Mouse (Mus musculus) midbrain, postnatal 0 days (tissue): ENCODE results near the gene Shisal2a. TPM values are rescaled to one million over a fixed set of nuclear protein-coding genes. Genes with fewer than 3 reads are reported as not detected.

Source experiments
- ATAC-seq: fragments of 200-750 bp; cut with Nextera tagmentation; 2 replicates; pipeline ENCODE4 v1.8.0; 2017; ENCODE audit warnings: moderate number of reproducible peaks, mild to moderate bottlenecking, moderate TSS enrichment, moderate library complexity; ENCODE audit not compliant: low FRiP score
- DNase-seq: peaks from one replicate; pipeline ENCODE4 v3.0.0-alpha.2; 2015; ENCODE audit warnings: low spot score
- H3K27ac ChIP-seq: fragments of 300-500 bp; sonication (generic); 2 replicates; pipeline ENCODE4 v1.5.1; 2014; ENCODE audit warnings: low read depth, mild to moderate bottlenecking, low read length, mixed read lengths
- H3K27me3 ChIP-seq: fragments of 300-500 bp; sonication (generic); 2 replicates; pipeline ENCODE4 v1.6.1; 2014; ENCODE audit warnings: low read length, control low read depth, mixed read lengths; ENCODE audit not compliant: insufficient read depth
- H3K36me3 ChIP-seq: fragments of 300-500 bp; sonication (generic); 2 replicates; pipeline ENCODE4 v1.6.1; 2014; ENCODE audit warnings: low read length, control low read depth, mixed read lengths; ENCODE audit not compliant: insufficient read depth
- H3K4me1 ChIP-seq: fragments of 300-500 bp; sonication (generic); 2 replicates; pipeline ENCODE4 v1.6.1; 2014; ENCODE audit warnings: mild to moderate bottlenecking, control low read depth, antibody characterized with exemption, low read length, mixed read lengths; ENCODE audit not compliant: insufficient read depth
- H3K4me2 ChIP-seq: fragments of 300-500 bp; sonication (generic); 2 replicates; pipeline ENCODE4 v1.6.1; 2014; ENCODE audit warnings: low read depth, mild to moderate bottlenecking, low read length, mixed read lengths; ENCODE audit not compliant: poor library complexity, severe bottlenecking
- H3K4me3 ChIP-seq: fragments of 300-500 bp; sonication (generic); 2 replicates; pipeline ENCODE4 v1.5.1; 2014; ENCODE audit warnings: low read depth, mild to moderate bottlenecking, low read length, moderate library complexity
- H3K9ac ChIP-seq: fragments of 300-500 bp; sonication (generic); replicated peaks from 2 replicates; pipeline ENCODE4 v1.6.1; 2014; ENCODE audit warnings: mild to moderate bottlenecking, low read length, moderate library complexity, mixed read lengths; ENCODE audit not compliant: poor library complexity, severe bottlenecking
- H3K9me3 ChIP-seq: fragments of 300-500 bp; sonication (generic); 2 replicates; pipeline ENCODE4 v1.6.1; 2016; ENCODE audit warnings: low read length, control low read depth
- CTCF ChIP-seq: IDR thresholded peaks from 2 replicates; pipeline ENCODE4 v1.5.1; 2016; ENCODE audit warnings: antibody characterized with exemption, mild to moderate bottlenecking
- WGBS: fragments of 180-500 bp; shearing (Covaris S2); extraction: QIAGEN DNeasy Blood & Tissue Kit; methylation state at CpG from one replicate; pipeline ENCODE4 v1.1.7; 2014; 5-methylcytosine and 5-hydroxymethylcytosine counted together
- polyA plus RNA-seq: library from polyadenylated mRNA; unstranded; fragments of >200 nt; fragmentation: Nextera tagmentation; extraction: Ambion mirVana; gene quantifications from 2 replicates; pipeline ENCODE4 v1.2.1, GENCODE M21; 2015
- total RNA-seq: library from RNA; depleted of rRNA; stranded (reverse); fragments of >200 nt; gene quantifications from 2 replicates; pipeline ENCODE4 v1.2.3, GENCODE M21; 2014

Gene Shisal2a
- total and polyA plus RNA-seq, 2 experiments from 2014 or later, result 0.49 to 15.5 TPM

DNA sequence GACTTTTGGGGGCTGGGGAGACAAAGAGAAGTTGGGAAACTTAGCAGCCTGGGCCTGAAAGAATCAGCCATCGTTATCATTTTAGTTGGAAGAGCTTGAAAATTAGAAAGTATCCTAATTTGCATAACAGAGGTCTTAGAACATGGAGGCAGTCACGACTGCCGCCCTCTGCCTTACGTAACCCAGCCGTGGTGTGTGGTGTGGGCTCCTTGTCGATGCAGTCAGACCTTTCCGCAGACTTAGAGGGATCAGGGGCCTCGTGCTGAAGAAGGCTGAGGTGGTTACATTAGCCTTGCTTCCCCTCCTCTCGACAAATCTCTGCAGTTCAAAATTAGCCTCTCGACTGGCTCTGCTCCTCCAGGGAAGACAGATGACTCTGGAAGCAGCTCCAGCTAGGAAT lies 44.3 kb downstream of the Shisal2a start:
- no peak for DNase-seq
- 67% methylated on average over 10 of the region's 10 CpGs for WGBS
- H3K9me3 ChIP-seq, result no peaks in the 10 kb centered on the region
- H3K27ac ChIP-seq, result no peak overlapping the region
- no peak for ATAC-seq
- no peaks in the 10 kb centered on the region for H3K4me1 ChIP-seq
- H3K27me3 ChIP-seq, result no peaks in the 10 kb centered on the region
- H3K4me3 ChIP-seq, result no peak overlapping the region
- peaks cover 26% of the 10 kb centered on the region for H3K36me3 ChIP-seq
- no peak overlapping the region for H3K4me2 ChIP-seq
- no peak overlapping the region for H3K9ac ChIP-seq
- no peak for TF ChIP-seq CTCF

DNA sequence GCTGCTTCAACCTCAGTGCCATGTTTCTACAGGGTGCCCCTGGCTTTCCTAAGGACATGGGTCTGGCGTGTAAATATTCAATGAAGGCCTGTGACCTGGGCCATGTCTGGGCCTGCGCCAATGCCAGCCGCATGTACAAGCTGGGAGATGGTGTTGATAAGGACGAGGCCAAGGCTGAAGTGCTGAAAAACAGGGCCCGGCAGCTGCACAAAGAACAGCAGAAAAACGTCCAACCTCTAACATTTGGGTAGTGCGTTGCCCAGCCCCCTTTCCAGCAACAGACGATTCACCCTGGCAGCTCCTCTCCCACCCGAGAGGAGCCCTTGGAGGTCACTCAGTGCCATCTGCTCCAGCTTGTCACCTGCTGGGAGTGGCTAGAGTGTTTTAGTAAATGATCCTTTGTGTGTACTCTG lies 44.8 kb downstream of the Shisal2a start:
- no peak overlapping the region for H3K9ac ChIP-seq
- ATAC-seq, result no peak
- 65% methylated on average over 9 of the region's 9 CpGs for WGBS
- H3K9me3 ChIP-seq, result no peaks in the 10 kb centered on the region
- H3K4me2 ChIP-seq, result no peak overlapping the region
- no peak overlapping the region for H3K4me3 ChIP-seq
- H3K27me3 ChIP-seq, result no peaks in the 10 kb centered on the region
- no peak overlapping the region for H3K27ac ChIP-seq
- no peak for DNase-seq
- no peak for TF ChIP-seq CTCF
- no peaks in the 10 kb centered on the region for H3K4me1 ChIP-seq
- peaks cover 26% of the 10 kb centered on the region for H3K36me3 ChIP-seq

DNA sequence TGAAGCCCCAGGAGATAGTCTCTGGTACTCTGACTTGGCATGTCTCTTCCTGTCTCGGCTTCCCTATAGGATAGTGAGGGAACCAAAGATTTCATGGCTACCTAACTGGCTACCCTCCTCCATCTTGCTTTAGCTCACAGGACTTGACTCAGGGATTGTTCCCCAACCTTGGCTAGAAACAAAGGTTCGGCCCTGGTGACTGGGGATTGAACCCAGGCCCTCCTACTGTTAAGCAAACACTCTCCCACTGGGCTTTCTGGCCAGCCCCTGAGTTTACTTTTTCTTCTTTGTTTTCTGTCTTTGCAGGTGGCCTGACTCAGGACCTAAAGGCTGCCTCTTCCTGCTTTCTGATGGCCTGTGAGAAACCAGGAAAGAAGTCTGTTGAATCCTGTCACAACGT lies 45.3 kb downstream of the Shisal2a start:
- H3K27me3 ChIP-seq, result no peaks in the 10 kb centered on the region
- H3K9me3 ChIP-seq, result no peaks in the 10 kb centered on the region
- H3K4me2 ChIP-seq, result no peak overlapping the region
- H3K9ac ChIP-seq, result no peak overlapping the region
- ATAC-seq, result no peak
- H3K4me3 ChIP-seq, result no peak overlapping the region
- H3K27ac ChIP-seq, result no peak overlapping the region
- no peak for DNase-seq
- WGBS, result 27% methylated on average over 3 of the region's 3 CpGs
- H3K4me1 ChIP-seq, result no peaks in the 10 kb centered on the region
- H3K36me3 ChIP-seq, result peaks cover 26% of the 10 kb centered on the region
- no peak for TF ChIP-seq CTCF

DNA sequence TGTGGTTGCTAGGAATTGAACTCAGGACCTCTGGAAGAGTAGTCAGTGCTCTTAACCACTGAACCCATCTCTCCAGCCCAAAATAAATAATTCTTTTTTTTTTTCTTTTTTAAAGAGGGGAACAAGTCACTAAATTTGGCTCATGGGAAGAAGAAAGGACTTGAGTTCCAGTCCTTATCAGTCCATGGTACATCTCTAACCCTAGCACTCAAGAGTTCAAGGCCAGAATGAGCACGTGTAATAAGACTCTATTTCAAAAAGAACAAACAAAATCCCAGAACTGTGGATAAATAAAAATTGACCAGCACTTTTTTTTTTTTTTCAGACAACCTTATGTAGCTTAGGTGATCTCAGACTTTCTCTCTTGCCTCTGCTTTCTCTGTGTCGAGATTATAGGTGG lies 46.4 kb downstream of the Shisal2a start:
- no peaks in the 10 kb centered on the region for H3K27me3 ChIP-seq
- no peak overlapping the region for H3K27ac ChIP-seq
- H3K9me3 ChIP-seq, result no peaks in the 10 kb centered on the region
- H3K9ac ChIP-seq, result no peak overlapping the region
- H3K4me3 ChIP-seq, result no peak overlapping the region
- no peak overlapping the region for H3K4me2 ChIP-seq
- no peak for TF ChIP-seq CTCF
- H3K4me1 ChIP-seq, result no peaks in the 10 kb centered on the region
- DNase-seq (no peak), ATAC-seq (no peak)
- WGBS, result 84% methylated on average over 2 of the region's 2 CpGs
- peaks cover 29% of the 10 kb centered on the region for H3K36me3 ChIP-seq

DNA sequence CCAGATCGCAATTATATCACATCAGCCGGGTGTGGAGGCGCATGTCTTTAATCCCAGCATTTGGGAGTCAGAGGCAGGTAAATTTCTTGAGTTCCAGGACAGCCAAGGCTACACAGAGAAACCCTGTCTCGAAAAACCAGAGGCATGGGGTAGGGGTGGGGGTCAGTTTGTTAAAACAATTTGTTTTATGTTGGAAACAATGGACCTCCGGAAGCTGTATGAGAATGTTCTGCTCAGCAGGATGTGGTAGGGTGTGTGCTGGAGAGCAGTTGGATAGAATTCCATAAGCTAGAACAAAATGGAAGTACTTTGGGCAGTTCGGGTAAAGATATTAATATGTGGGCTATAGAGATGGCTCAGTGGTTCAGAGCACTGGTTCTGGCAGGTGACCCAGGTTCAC lies 47.7 kb downstream of the Shisal2a start:
- Histone ChIP-seq H3K4me2 (no peak overlapping the region), H3K9me3 (no peaks in the 10 kb centered on the region), H3K4me3 (no peak overlapping the region), H3K27me3 (no peaks in the 10 kb centered on the region), H3K9ac (no peak overlapping the region), H3K36me3 (peaks cover 31% of the 10 kb centered on the region), H3K4me1 (no peaks in the 10 kb centered on the region), H3K27ac (no peak overlapping the region)
- no peak for DNase-seq
- WGBS, result 87% methylated on average over 6 of the region's 6 CpGs
- no peak for ATAC-seq
- TF ChIP-seq CTCF, result no peak

DNA sequence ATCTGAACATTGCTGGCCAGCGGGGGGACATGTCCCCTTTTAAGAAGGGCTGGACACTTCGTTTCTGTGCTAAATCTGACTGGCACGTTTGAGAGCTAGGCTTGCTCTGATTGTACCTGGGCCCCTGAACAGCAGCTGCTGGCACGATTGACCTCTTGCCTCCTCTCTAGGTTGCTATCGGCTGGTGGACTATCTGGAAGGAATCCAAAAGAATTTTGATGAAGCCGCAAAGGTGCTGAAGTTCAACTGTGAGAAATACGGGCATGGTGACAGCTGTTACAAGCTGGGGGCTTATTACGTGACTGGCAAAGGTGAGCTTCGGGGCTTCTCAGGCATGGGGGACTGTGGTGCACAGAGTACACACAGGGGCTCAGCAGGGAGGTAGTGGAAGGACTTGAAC lies 51.1 kb downstream of the Shisal2a start:
- Histone ChIP-seq H3K9ac (no peak overlapping the region), H3K27ac (no peak overlapping the region), H3K27me3 (no peaks in the 10 kb centered on the region), H3K4me1 (no peaks in the 10 kb centered on the region), H3K9me3 (no peaks in the 10 kb centered on the region), H3K4me2 (no peak overlapping the region), H3K36me3 (peaks cover 15% of the 10 kb centered on the region), H3K4me3 (no peak overlapping the region)
- no peak for TF ChIP-seq CTCF
- ATAC-seq, result no peak
- 87% methylated on average over 9 of the region's 9 CpGs for WGBS
- DNase-seq, result no peak
